Mouse (Mus musculus) urinary bladder, postnatal 10 days (tissue): ENCODE results near the gene Ints1.

Experiments
- DNase-seq: peaks from one replicate; pipeline ENCODE4 v3.0.0; 2022; ENCODE audit warnings: low spot score

Gene Ints1

GRCm38 (mm10) chr5:139775216-139775926 is at the start of gene Ints1:
Gene Ints1, minus strand, starts transcription at chr5:139775674.
- peak; percentile 84 for DNase-seq

- DNase-seq = no peak
Measured at GRCm38 (mm10) chr5:139824531-139824930, 49.1 kb upstream of the Ints1 start.

GRCm38 (mm10) chr5:139821466-139822459 is 46.3 kb upstream of the Ints1 start:
- DNase-seq = no peak

GRCm38 (mm10) chr5:139819538-139820181 is 44.2 kb upstream of the Ints1 start, which contains the start of gene Tmem184a:
Gene Tmem184a, minus strand, starts transcription at chr5:139819917.
- no peak for DNase-seq

GRCm38 (mm10) chr5:139818801-139819200 is 43.3 kb upstream of the Ints1 start:
- no peak for DNase-seq

GRCm38 (mm10) chr5:139818056-139818455 is 42.6 kb upstream of the Ints1 start:
- DNase-seq = no peak

- no peak for DNase-seq
Measured at GRCm38 (mm10) chr5:139817292-139817691, 41.8 kb upstream of the Ints1 start.

GRCm38 (mm10) chr5:139816445-139816844 is 41.0 kb upstream of the Ints1 start:
- no peak for DNase-seq

- no peak for DNase-seq
Measured at GRCm38 (mm10) chr5:139815964-139816363, 40.5 kb upstream of the Ints1 start.

- no peak for DNase-seq
Measured at GRCm38 (mm10) chr5:139813963-139814381, 38.5 kb upstream of the Ints1 start.

- DNase-seq = no peak
Measured at GRCm38 (mm10) chr5:139813126-139813490, 37.6 kb upstream of the Ints1 start.

- DNase-seq = no peak
Measured at GRCm38 (mm10) chr5:139812398-139813125, 37.1 kb upstream of the Ints1 start.

GRCm38 (mm10) chr5:139811677-139812397 is 36.4 kb upstream of the Ints1 start:
- DNase-seq = no peak

GRCm38 (mm10) chr5:139809397-139809796 is 33.9 kb upstream of the Ints1 start:
- DNase-seq = no peak

GRCm38 (mm10) chr5:139805924-139806323 is 30.4 kb upstream of the Ints1 start:
- DNase-seq = no peak

GRCm38 (mm10) chr5:139804573-139805111 is 29.2 kb upstream of the Ints1 start:
- no peak for DNase-seq

GRCm38 (mm10) chr5:139804107-139804551 is 28.7 kb upstream of the Ints1 start:
- DNase-seq = no peak

GRCm38 (mm10) chr5:139803601-139804102 is 28.2 kb upstream of the Ints1 start:
- DNase-seq = no peak

- no peak for DNase-seq
Measured at GRCm38 (mm10) chr5:139803165-139803564, 27.7 kb upstream of the Ints1 start.

- DNase-seq = no peak
Measured at GRCm38 (mm10) chr5:139801880-139802279, 26.4 kb upstream of the Ints1 start.
